Mouse (Mus musculus): ENCODE results near the gene Cbx1. TPM values are rescaled to one million over a fixed set of nuclear protein-coding genes. Genes with fewer than 3 reads are reported as not detected.
"Not testable (repeated sequence)": the region's sequence is repeated elsewhere in the genome, so short reads cannot be mapped to it uniquely, and the experiment has no call there.

Cbx1 gene
- polyA plus RNA-seq, 1 experiment from 2014 or later = 66.0 TPM

- no peak for ATAC-seq (ENCODE audit: low FRiP score, low read depth)
- H3K4me3 ChIP-seq = peak overlapping the region; percentile 73
- 38% methylated on average over 3 of the region's 3 CpGs for WGBS
- H3K27me3 ChIP-seq = no peaks in the 10 kb centered on the region
- peak overlapping the region; percentile 77 for H3K4me2 ChIP-seq
- peak overlapping the region; percentile 70 for H3K9ac ChIP-seq
- peaks cover 34% of the 10 kb centered on the region for H3K4me1 ChIP-seq (replicated peaks)
- no peaks in the 10 kb centered on the region for H3K9me3 ChIP-seq
- H3K27ac ChIP-seq (replicated peaks) = peak overlapping the region; percentile 84
- peaks cover 17% of the 10 kb centered on the region for H3K36me3 ChIP-seq
Observed at GRCm38 (mm10) chr11:96776068-96776467, 12.9 kb upstream of the Cbx1 start.

DNA sequence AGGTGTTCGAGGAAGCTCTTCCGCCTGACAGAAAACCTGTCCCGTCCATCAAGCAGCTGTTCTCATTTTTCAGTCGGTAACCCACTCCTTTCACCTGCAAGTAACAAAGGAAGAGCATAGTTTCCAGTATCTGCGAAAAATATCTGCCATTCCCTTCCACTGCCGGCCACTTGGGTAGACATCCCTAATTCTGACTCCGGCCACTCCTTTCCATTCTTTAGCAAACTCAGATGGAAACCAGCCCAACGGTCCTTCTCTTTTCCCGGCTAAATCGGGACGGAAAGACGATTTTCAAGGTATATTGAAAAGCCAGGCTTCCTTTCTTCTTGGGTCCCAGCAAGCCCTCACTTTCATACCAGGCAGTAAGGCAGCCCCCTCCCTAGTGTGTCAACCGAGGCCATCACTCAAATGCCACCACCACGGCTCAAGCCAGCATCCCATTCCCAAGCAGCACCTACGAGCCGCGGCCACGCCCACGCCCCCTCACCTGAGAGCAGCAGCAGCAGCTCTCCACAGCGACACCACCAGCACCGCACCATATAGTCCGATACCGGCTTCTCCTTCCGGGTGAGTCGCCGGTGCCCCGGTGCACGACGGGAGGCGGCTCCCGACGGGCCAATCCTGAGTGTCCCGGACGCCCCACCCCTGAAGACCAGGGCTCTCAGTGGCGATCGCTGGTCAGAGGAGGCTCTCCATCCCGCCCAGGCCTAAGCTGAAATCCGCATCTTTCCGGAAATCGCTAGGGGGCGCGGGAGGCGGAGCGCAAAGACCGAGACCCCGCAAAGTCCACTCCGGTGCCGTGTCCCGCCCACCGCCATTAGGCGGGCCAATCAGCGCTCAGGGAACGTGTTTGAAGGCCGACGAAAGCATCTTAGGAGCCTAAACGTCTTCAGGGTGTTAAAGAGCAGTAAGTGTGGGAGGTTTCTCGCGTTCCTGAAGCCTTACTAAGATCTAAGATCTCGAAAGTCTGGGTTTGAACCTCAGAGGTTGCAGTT, 11.7 kb upstream of the Cbx1 start, which contains the start of gene Snx11:
Gene Snx11, minus strand, starts transcription at position 592 of the 995 bp plus-strand sequence.
- peak within 1 kb of the TSS; percentile 84 for H3K27ac ChIP-seq (replicated peaks)
- H3K9ac ChIP-seq = peak within 1 kb of the TSS; percentile 70
- H3K9me3 ChIP-seq = no peaks in the 10 kb centered on the region
- peak; percentile 98 for ATAC-seq (ENCODE audit: low FRiP score, low read depth)
- H3K4me3 ChIP-seq = peak within 1 kb of the TSS; percentile 73
- H3K36me3 ChIP-seq = peaks cover 8% of the 10 kb centered on the region; the same call in 1 of the 2 replicates
- H3K4me2 ChIP-seq = peak within 1 kb of the TSS; percentile 77
- H3K4me1 ChIP-seq (replicated peaks) = peaks cover 34% of the 10 kb centered on the region
- 1% methylated on average over 59 of the region's 59 CpGs for WGBS
- H3K27me3 ChIP-seq = no peaks in the 10 kb centered on the region

GRCm38 (mm10) chr11:96778061-96778627, 10.8 kb upstream of the Cbx1 start:
- H3K9me3 ChIP-seq; ATAC-seq (ENCODE audit: low FRiP score, low read depth); H3K27me3 ChIP-seq; H3K36me3 ChIP-seq: not testable (repeated sequence)
- H3K4me3 ChIP-seq = peak overlapping the region; percentile 73
- peaks cover 34% of the 10 kb centered on the region for H3K4me1 ChIP-seq (replicated peaks)
- peak overlapping the region; percentile 70 for H3K9ac ChIP-seq
- H3K4me2 ChIP-seq = peak overlapping the region; percentile 77
- H3K27ac ChIP-seq (replicated peaks) = peak overlapping the region; percentile 84
- WGBS = 73% methylated on average over 10 of the region's 10 CpGs

- Histone ChIP-seq H3K27me3 (no peaks in the 10 kb centered on the region), H3K9ac (no peak overlapping the region), H3K4me2 (no peak overlapping the region), H3K36me3 (no peaks in the 10 kb centered on the region), H3K9me3 (no peaks in the 10 kb centered on the region), H3K4me1 (replicated peaks) (peaks cover 21% of the 10 kb centered on the region), H3K4me3 (no peak overlapping the region), H3K27ac (replicated peaks) (no peak overlapping the region)
- no peak for ATAC-seq (ENCODE audit: low FRiP score, low read depth)
- WGBS = 73% methylated on average over 5 of the region's 5 CpGs
Observed at GRCm38 (mm10) chr11:96780306-96780705, 8.6 kb upstream of the Cbx1 start.

DNA sequence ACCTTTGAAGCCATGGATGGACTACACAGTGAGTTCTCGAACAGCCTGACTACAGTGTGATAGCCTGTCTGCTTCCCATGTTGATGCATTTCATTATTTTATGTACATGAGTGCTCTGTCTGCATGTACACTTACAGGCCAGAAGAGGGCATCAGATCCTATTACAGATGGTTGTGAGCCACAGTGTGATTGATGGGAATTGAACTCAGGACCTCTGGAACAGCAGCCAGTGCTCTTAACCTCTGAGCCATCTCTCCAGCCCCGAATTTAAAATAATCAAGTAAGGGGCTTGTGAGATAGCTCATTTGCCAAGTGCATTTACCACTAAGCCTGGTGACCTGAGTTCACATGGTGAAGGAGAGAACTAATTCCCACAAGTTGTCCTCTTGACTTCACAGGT, 7.5 kb upstream of the Cbx1 start:
- 73% methylated on average over 2 of the region's 2 CpGs for WGBS
- Histone ChIP-seq H3K27ac (replicated peaks) (no peak overlapping the region), H3K4me2 (no peak overlapping the region), H3K36me3 (no peaks in the 10 kb centered on the region), H3K4me3 (no peak overlapping the region), H3K9ac (no peak overlapping the region), H3K9me3 (no peaks in the 10 kb centered on the region), H3K27me3 (no peaks in the 10 kb centered on the region), H3K4me1 (replicated peaks) (peaks cover 11% of the 10 kb centered on the region)
- no peak for ATAC-seq (ENCODE audit: low FRiP score, low read depth)

GRCm38 (mm10) chr11:96784847-96785246, 4.1 kb upstream of the Cbx1 start:
- not testable (repeated sequence) for H3K9me3 ChIP-seq; ATAC-seq (ENCODE audit: low FRiP score, low read depth); H3K4me1 ChIP-seq (replicated peaks); H3K36me3 ChIP-seq; H3K27ac ChIP-seq (replicated peaks); H3K4me2 ChIP-seq; H3K9ac ChIP-seq; H3K27me3 ChIP-seq; H3K4me3 ChIP-seq
- 11% methylated on average over 7 of the region's 7 CpGs for WGBS

- Histone ChIP-seq H3K4me1 (replicated peaks) (peaks cover 22% of the 10 kb centered on the region), H3K36me3 (no peaks in the 10 kb centered on the region), H3K4me2 (no peak overlapping the region), H3K9me3 (no peaks in the 10 kb centered on the region), H3K27ac (replicated peaks) (no peak overlapping the region), H3K27me3 (no peaks in the 10 kb centered on the region), H3K9ac (no peak overlapping the region), H3K4me3 (no peak overlapping the region)
- ATAC-seq (ENCODE audit: low FRiP score, low read depth) = no peak
- 34% methylated on average over 9 of the region's 9 CpGs for WGBS
Observed at GRCm38 (mm10) chr11:96786731-96787450, 2.0 kb upstream of the Cbx1 start.

GRCm38 (mm10) chr11:96789990-96790389, 1.1 kb downstream of the Cbx1 start:
- H3K9ac ChIP-seq = peak overlapping the region; percentile 68; the same call in 1 of the 2 replicates
- H3K27ac ChIP-seq (replicated peaks) = no peak overlapping the region
- H3K4me1 ChIP-seq (replicated peaks) = peaks cover 43% of the 10 kb centered on the region
- peak overlapping the region; percentile 81 for H3K4me2 ChIP-seq
- ATAC-seq (ENCODE audit: low FRiP score, low read depth) = no peak
- peak overlapping the region; percentile 93 for H3K4me3 ChIP-seq
- no peaks in the 10 kb centered on the region for H3K36me3 ChIP-seq
- no peaks in the 10 kb centered on the region for H3K27me3 ChIP-seq
- no peaks in the 10 kb centered on the region for H3K9me3 ChIP-seq
- WGBS = 9% methylated on average over 5 of the region's 5 CpGs

DNA sequence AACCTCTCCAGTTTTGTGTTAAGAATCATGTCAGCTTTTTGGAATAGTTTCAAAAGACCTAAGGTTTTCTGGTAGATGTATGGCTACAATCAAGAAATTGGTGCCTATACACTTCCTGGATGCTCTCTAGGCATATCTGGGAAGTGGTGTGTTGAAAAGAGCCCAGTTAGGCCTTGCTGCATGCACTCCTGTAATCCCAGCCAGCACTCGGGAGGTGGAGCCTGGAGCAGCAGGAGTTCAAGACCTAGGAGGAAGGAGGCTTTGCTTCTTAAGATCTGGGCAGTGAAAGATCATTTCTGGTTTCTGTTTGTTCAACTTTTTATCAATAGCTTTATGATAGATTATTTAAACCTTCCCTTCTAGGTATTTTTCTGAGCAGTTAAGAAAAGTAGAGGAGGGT, 1.8 kb downstream of the Cbx1 start:
- peak overlapping the region; percentile 93; the same call in 1 of the 2 replicates for H3K4me3 ChIP-seq
- peaks cover 43% of the 10 kb centered on the region for H3K4me1 ChIP-seq (replicated peaks)
- H3K4me2 ChIP-seq = peak overlapping the region; percentile 81
- 15% methylated on average over 1 of the region's 1 CpGs for WGBS
- 0 out of 2 replicates have a peak overlapping the region, but pooled peaks have one; percentile 6 for H3K9ac ChIP-seq
- H3K36me3 ChIP-seq = 0 out of 2 replicates have a peak, but pooled peaks cover 4% of the 10 kb centered on the region
- ATAC-seq (ENCODE audit: low FRiP score, low read depth) = no peak
- no peak overlapping the region for H3K27ac ChIP-seq (replicated peaks)
- no peaks in the 10 kb centered on the region for H3K27me3 ChIP-seq
- no peaks in the 10 kb centered on the region for H3K9me3 ChIP-seq

- Histone ChIP-seq H3K9me3 (no peaks in the 10 kb centered on the region), H3K36me3 (peaks cover 5% of the 10 kb centered on the region; the same call in 1 of the 2 replicates), H3K27me3 (no peaks in the 10 kb centered on the region), H3K9ac (no peak overlapping the region), H3K4me1 (replicated peaks) (peaks cover 34% of the 10 kb centered on the region), H3K4me3 (no peak overlapping the region), H3K27ac (replicated peaks) (no peak overlapping the region), H3K4me2 (no peak overlapping the region)
- ATAC-seq (ENCODE audit: low FRiP score, low read depth) = no peak
- 97% methylated on average over 13 of the region's 13 CpGs for WGBS
Observed at GRCm38 (mm10) chr11:96795491-96795890, 6.6 kb downstream of the Cbx1 start.

- Histone ChIP-seq H3K27me3 (no peaks in the 10 kb centered on the region), H3K36me3 (peaks cover 8% of the 10 kb centered on the region), H3K27ac (replicated peaks) (no peak overlapping the region), H3K4me3 (no peak overlapping the region), H3K4me2 (no peak overlapping the region), H3K9me3 (no peaks in the 10 kb centered on the region), H3K9ac (no peak overlapping the region), H3K4me1 (replicated peaks) (peaks cover 31% of the 10 kb centered on the region)
- ATAC-seq (ENCODE audit: low FRiP score, low read depth) = no peak
- WGBS = 98% methylated on average over 2 of the region's 2 CpGs
Observed at GRCm38 (mm10) chr11:96796081-96796480, 7.2 kb downstream of the Cbx1 start.
